Mouse (Mus musculus) hindbrain, embryonic 11.5 days (tissue): ENCODE results near the gene Mapk7. TPM values are rescaled to one million over a fixed set of nuclear protein-coding genes. Genes with fewer than 3 reads are reported as not detected.

Source experiments
- ATAC-seq: fragments of 200-750 bp; cut with Nextera tagmentation; 2 replicates; pipeline ENCODE4 v1.8.0; 2017; ENCODE audit warnings: mild to moderate bottlenecking, moderate TSS enrichment, moderate library complexity; ENCODE audit not compliant: low FRiP score
- DNase-seq: peaks from one replicate; pipeline ENCODE4 v3.0.0-alpha.2; 2015; ENCODE audit warnings: low spot score
- H3K27ac ChIP-seq: fragments of 300-500 bp; sonication (generic); 2 replicates; pipeline ENCODE4 v1.5.1; 2014; ENCODE audit warnings: mild to moderate bottlenecking, low read depth, low read length
- H3K27me3 ChIP-seq: fragments of 300-500 bp; sonication (generic); 2 replicates; pipeline ENCODE4 v1.6.1; 2014; ENCODE audit warnings: mild to moderate bottlenecking, low read length, moderate library complexity, mixed read lengths; ENCODE audit not compliant: control insufficient read depth, insufficient read depth
- H3K36me3 ChIP-seq: fragments of 300-500 bp; sonication (generic); 2 replicates; pipeline ENCODE4 v1.6.1; 2014; ENCODE audit warnings: mild to moderate bottlenecking, low read length, moderate library complexity, mixed read lengths; ENCODE audit not compliant: control insufficient read depth, insufficient read depth
- H3K4me1 ChIP-seq: fragments of 300-500 bp; sonication (generic); replicated peaks from 2 replicates; pipeline ENCODE4 v1.6.1; 2014; ENCODE audit warnings: low read length, mixed read lengths; ENCODE audit not compliant: control insufficient read depth, insufficient read depth
- H3K4me2 ChIP-seq: fragments of 300-500 bp; sonication (generic); replicated peaks from 2 replicates; pipeline ENCODE4 v1.6.1; 2014; ENCODE audit warnings: mild to moderate bottlenecking, low read depth, low read length
- H3K4me3 ChIP-seq: fragments of 300-500 bp; sonication (generic); 2 replicates; pipeline ENCODE4 v1.5.1; 2014; ENCODE audit warnings: low read depth, low read length
- H3K9ac ChIP-seq: fragments of 300-500 bp; sonication (generic); 2 replicates; pipeline ENCODE4 v1.6.1; 2014; ENCODE audit warnings: low read depth, low read length
- H3K9me3 ChIP-seq: fragments of 300-500 bp; sonication (generic); 2 replicates; pipeline ENCODE4 v1.6.1; 2016; ENCODE audit warnings: low read length; ENCODE audit not compliant: control insufficient read depth
- WGBS: fragments of 180-500 bp; shearing (Covaris S2); extraction: QIAGEN DNeasy Blood & Tissue Kit; methylation state at CpG from one replicate; pipeline ENCODE4 v1.1.7; 2014; 5-methylcytosine and 5-hydroxymethylcytosine counted together
- polyA plus RNA-seq: library from polyadenylated mRNA; unstranded; fragments of >200 nt; fragmentation: Nextera tagmentation; extraction: Ambion mirVana; gene quantifications from 2 replicates; pipeline ENCODE4 v1.2.1, GENCODE M21; 2014

The Mapk7 gene
- polyA plus RNA-seq, 1 experiment from 2014 or later: 51.5 TPM

- no peaks in the 10 kb centered on the region for H3K27me3 ChIP-seq
- no peak overlapping the region for H3K27ac ChIP-seq
- no peaks in the 10 kb centered on the region for H3K9me3 ChIP-seq
- H3K9ac ChIP-seq: no peak overlapping the region
- no peaks in the 10 kb centered on the region for H3K36me3 ChIP-seq
- WGBS: 94% methylated on average over 1 of the region's 1 CpGs
- H3K4me3 ChIP-seq: no peak overlapping the region
- no peak overlapping the region for H3K4me2 ChIP-seq
- DNase-seq: no peak
- ATAC-seq: no peak
- no peaks in the 10 kb centered on the region for H3K4me1 ChIP-seq
These were observed 32.7 kb upstream of the Mapk7 start for GRCm38 (mm10) chr11:61526872-61527271.

GRCm38 (mm10) chr11:61519484-61520107, 25.4 kb upstream of the Mapk7 start:
- Histone ChIP-seq H3K27me3 (no peaks in the 10 kb centered on the region), H3K4me1 (no peaks in the 10 kb centered on the region), H3K9ac (no peak overlapping the region), H3K27ac (no peak overlapping the region), H3K9me3 (no peaks in the 10 kb centered on the region), H3K4me3 (no peak overlapping the region), H3K4me2 (no peak overlapping the region), H3K36me3 (peaks cover 6% of the 10 kb centered on the region)
- DNase-seq: no peak
- WGBS: 83% methylated on average over 3 of the region's 3 CpGs
- no peak for ATAC-seq

- Histone ChIP-seq H3K27me3 (no peaks in the 10 kb centered on the region), H3K27ac (no peak overlapping the region), H3K4me2 (no peak overlapping the region), H3K4me1 (no peaks in the 10 kb centered on the region), H3K9ac (no peak overlapping the region), H3K4me3 (no peak overlapping the region), H3K9me3 (no peaks in the 10 kb centered on the region), H3K36me3 (peaks cover 6% of the 10 kb centered on the region)
- DNase-seq (no peak), ATAC-seq (no peak)
- WGBS: 88% methylated on average over 3 of the region's 3 CpGs
These were observed 24.7 kb upstream of the Mapk7 start for GRCm38 (mm10) chr11:61518871-61519270.

- H3K36me3 ChIP-seq: peaks cover 6% of the 10 kb centered on the region
These were observed 23.8 kb upstream of the Mapk7 start for GRCm38 (mm10) chr11:61517971-61518370.

GRCm38 (mm10) chr11:61514953-61515352, 20.7 kb upstream of the Mapk7 start:
- H3K4me1 ChIP-seq: no peaks in the 10 kb centered on the region
- peak; percentile 65 for DNase-seq
- no peaks in the 10 kb centered on the region for H3K27me3 ChIP-seq
- H3K27ac ChIP-seq: no peak overlapping the region
- no peak for ATAC-seq
- H3K36me3 ChIP-seq: peaks cover 6% of the 10 kb centered on the region
- no peaks in the 10 kb centered on the region for H3K9me3 ChIP-seq
- WGBS: 37% methylated on average over 3 of the region's 3 CpGs
- H3K4me3 ChIP-seq: no peak overlapping the region
- H3K4me2 ChIP-seq: no peak overlapping the region
- H3K9ac ChIP-seq: no peak overlapping the region

More at GRCm38 (mm10) chr11:61517971-61518370, 23.8 kb upstream of the Mapk7 start:
- H3K27me3 ChIP-seq: no peaks in the 10 kb centered on the region
- no peak overlapping the region for H3K27ac ChIP-seq
- H3K9ac ChIP-seq: no peak overlapping the region
- no peak overlapping the region for H3K4me2 ChIP-seq
- ATAC-seq (no peak), DNase-seq (no peak)
- 92% methylated on average over 1 of the region's 1 CpGs for WGBS
- no peak overlapping the region for H3K4me3 ChIP-seq
- no peaks in the 10 kb centered on the region for H3K9me3 ChIP-seq
- no peaks in the 10 kb centered on the region for H3K4me1 ChIP-seq

- Histone ChIP-seq H3K9ac (peak within 1 kb of the TSS; percentile 59), H3K4me2 (peak within 1 kb of the TSS; percentile 51), H3K9me3 (no peaks in the 10 kb centered on the region), H3K4me3 (peak within 1 kb of the TSS; percentile 50), H3K27ac (peak within 1 kb of the TSS; percentile 54; the same call in 1 of the 2 replicates), H3K36me3 (no peaks in the 10 kb centered on the region), H3K4me1 (peaks cover 7% of the 10 kb centered on the region; the same call in 1 of the 2 replicates), H3K27me3 (no peaks in the 10 kb centered on the region)
- WGBS: under 1% methylated on average over 39 of the region's 39 CpGs
- DNase-seq (peak; percentile 99), ATAC-seq (peak; percentile 90)
These were observed 10.6 kb upstream of the Mapk7 start, which contains the start of gene B9d1 for GRCm38 (mm10) chr11:61504713-61505257. Gene B9d1 (plus strand): TSS chr11:61505144.

GRCm38 (mm10) chr11:61503933-61504332, 9.7 kb upstream of the Mapk7 start:
- 75% methylated on average over 8 of the region's 8 CpGs for WGBS
- ATAC-seq (no peak), DNase-seq (no peak)
- no peaks in the 10 kb centered on the region for H3K27me3 ChIP-seq
- no peaks in the 10 kb centered on the region for H3K36me3 ChIP-seq
- H3K9me3 ChIP-seq: no peaks in the 10 kb centered on the region
- peaks cover 7% of the 10 kb centered on the region; the same call in 1 of the 2 replicates for H3K4me1 ChIP-seq
- no peak overlapping the region for H3K4me3 ChIP-seq
- H3K27ac ChIP-seq: no peak overlapping the region
- no peak overlapping the region for H3K9ac ChIP-seq
- no peak overlapping the region for H3K4me2 ChIP-seq

- ATAC-seq: no peak
- no peak overlapping the region for H3K4me3 ChIP-seq
- no peaks in the 10 kb centered on the region for H3K36me3 ChIP-seq
- no peak for DNase-seq
- no peak overlapping the region for H3K27ac ChIP-seq
- H3K9me3 ChIP-seq: no peaks in the 10 kb centered on the region
- 82% methylated on average over 6 of the region's 6 CpGs for WGBS
- H3K27me3 ChIP-seq: no peaks in the 10 kb centered on the region
- H3K9ac ChIP-seq: no peak overlapping the region
- no peaks in the 10 kb centered on the region for H3K4me1 ChIP-seq
- no peak overlapping the region for H3K4me2 ChIP-seq
These were observed 4.7 kb upstream of the Mapk7 start for GRCm38 (mm10) chr11:61498736-61499504.
